Mouse (Mus musculus): ENCODE data around the gene Polr2a.

GRCm38 (mm10) chr11:69687061-69687460 lies 71.4 kb downstream of the Polr2a start:
- TF ChIP-seq POLR2A (IDR thresholded peaks at IDR 0.05; ENCODE audit: borderline replicate concordance, insufficient read depth, low read length) (no peak), CTCF (IDR thresholded peaks at IDR 0.05; ENCODE audit: borderline replicate concordance, insufficient read depth, low read depth, low read length) (no peak)

Measured in cerebellum, adult 2 months (tissue).